Mouse (Mus musculus): ENCODE data around the gene Tgfbrap1. TPM values are rescaled to one million over a fixed set of nuclear protein-coding genes. Genes with fewer than 3 reads are reported as not detected.

Tgfbrap1 gene
- polyA plus RNA-seq (2012; rRNA removed; ENCODE audit: low replicate concordance): 22.1 and 28.2 TPM in 2 replicates

DNA sequence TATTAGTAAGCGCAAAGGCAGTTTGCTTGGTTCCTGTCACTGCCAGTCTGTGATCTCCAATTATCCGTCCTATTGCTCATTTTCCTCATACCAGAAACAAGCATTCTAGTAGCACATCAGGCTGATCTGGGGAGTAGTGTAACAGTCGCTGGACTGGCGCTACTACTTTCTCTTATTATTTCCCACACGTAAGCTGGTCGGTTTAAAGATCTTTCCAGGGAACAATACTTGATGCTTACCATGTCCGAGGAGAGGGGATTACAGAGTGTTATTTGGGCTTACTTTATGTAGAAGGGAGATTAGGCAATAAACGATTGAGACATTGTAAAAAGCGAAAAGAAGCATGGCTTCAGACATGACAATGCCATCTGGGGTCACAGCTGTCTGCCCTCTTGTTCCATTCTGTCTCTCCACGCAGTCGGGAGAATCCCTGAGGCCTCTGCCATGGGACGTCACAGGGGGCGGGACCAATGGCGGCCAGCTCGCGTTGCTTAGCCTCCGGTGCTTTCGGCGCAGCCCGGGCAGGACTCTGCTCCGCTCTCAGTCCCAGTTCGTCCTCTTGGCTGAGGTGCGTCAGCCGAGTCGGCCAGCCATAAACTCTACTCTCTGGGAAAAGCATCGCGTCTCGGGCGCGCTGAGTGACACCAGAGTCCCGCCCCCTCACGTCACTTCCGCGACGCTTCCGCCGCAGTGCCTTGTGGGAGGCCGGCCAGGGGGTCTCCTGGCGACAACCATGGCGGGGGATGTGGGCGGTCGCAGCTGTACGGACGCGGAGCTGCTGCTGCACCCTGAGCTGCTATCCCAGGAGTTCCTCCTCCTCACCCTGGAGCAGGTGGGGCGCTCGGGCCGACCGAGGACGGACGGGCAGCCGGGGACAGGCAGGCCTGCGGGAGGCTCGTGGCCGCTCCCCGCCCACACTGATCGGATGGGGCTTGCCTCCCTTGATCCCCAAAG is at the start of gene Tgfbrap1, which contains the start of gene AI597479:
TSS of gene Tgfbrap1 (minus strand) at position 607 of the 954 bp plus-strand sequence.
TSS of gene AI597479 (plus strand) at position 680 of the 954 bp plus-strand sequence.

Other genes starting within 250 kb of the Tgfbrap1 start
- 17.9 and 18.8 TPM in 2 replicates for gene Mrps9, start 247.4 kb downstream of the Tgfbrap1 start, polyA plus RNA-seq (2012; rRNA removed; ENCODE audit: low replicate concordance)
- gene Gpr45, start 145.8 kb downstream of the Tgfbrap1 start, polyA plus RNA-seq (2012; rRNA removed; ENCODE audit: low replicate concordance): 0.44 and 0.55 TPM in 2 replicates
- 2.5 and 6.9 TPM in 2 replicates for gene AI597479, start 73 bp upstream of the Tgfbrap1 start, polyA plus RNA-seq (2012; rRNA removed; ENCODE audit: low replicate concordance)
- gene Fhl2, start 98.3 kb upstream of the Tgfbrap1 start, polyA plus RNA-seq (2012; rRNA removed; ENCODE audit: low replicate concordance): 6.5 and 8.4 TPM in 2 replicates